Mouse (Mus musculus) lung, postnatal 0 days (tissue): ENCODE measurements around the gene Hbb-bh1. TPM values are rescaled to one million over a fixed set of nuclear protein-coding genes. Genes with fewer than 3 reads are reported as not detected.

Source experiments
- ATAC-seq: fragments of 200-750 bp; cut with Nextera tagmentation; 2 replicates; pipeline ENCODE4 v1.8.0; 2017; ENCODE audit warnings: moderate library complexity
- DNase-seq: peaks from one replicate; pipeline ENCODE4 v3.0.0-alpha.2; 2016; ENCODE audit warnings: low spot score
- H3K27ac ChIP-seq: fragments of 300-500 bp; sonication (generic); 2 replicates; pipeline ENCODE4 v1.5.1; 2014; ENCODE audit warnings: antibody characterized with exemption, mild to moderate bottlenecking, low read length, mixed read lengths
- H3K27me3 ChIP-seq: fragments of 300-500 bp; sonication (generic); replicated peaks from 2 replicates; pipeline ENCODE4 v1.6.1; 2014; ENCODE audit warnings: low read length, mixed read lengths; ENCODE audit not compliant: insufficient read depth
- H3K36me3 ChIP-seq: fragments of 300-500 bp; sonication (generic); 2 replicates; pipeline ENCODE4 v1.6.1; 2014; ENCODE audit warnings: low read length, mixed read lengths; ENCODE audit not compliant: insufficient read depth
- H3K4me1 ChIP-seq: fragments of 300-500 bp; sonication (generic); 2 replicates; pipeline ENCODE4 v1.6.1; 2014; ENCODE audit warnings: antibody characterized with exemption, low read depth, low read length, mixed read lengths; ENCODE audit not compliant: insufficient read depth
- H3K4me2 ChIP-seq: fragments of 300-500 bp; sonication (generic); replicated peaks from 2 replicates; pipeline ENCODE4 v1.6.1; 2014; ENCODE audit warnings: low read depth, mild to moderate bottlenecking, low read length, moderate library complexity, mixed read lengths
- H3K4me3 ChIP-seq: fragments of 300-500 bp; sonication (generic); 2 replicates; pipeline ENCODE4 v1.5.1; 2014; ENCODE audit warnings: low read depth, low read length
- H3K9ac ChIP-seq: fragments of 300-500 bp; sonication (generic); replicated peaks from 2 replicates; pipeline ENCODE4 v1.6.1; 2014; ENCODE audit warnings: low read depth, mild to moderate bottlenecking
- H3K9me3 ChIP-seq: fragments of 300-500 bp; sonication (generic); 2 replicates; pipeline ENCODE4 v1.6.1; 2016; ENCODE audit warnings: low read length, mixed read lengths
- CTCF ChIP-seq: IDR thresholded peaks from 2 replicates; pipeline ENCODE4 v1.5.1; 2016; ENCODE audit warnings: antibody characterized with exemption, mild to moderate bottlenecking
- EP300 ChIP-seq: IDR thresholded peaks from 2 replicates; pipeline ENCODE4 v1.6.1; 2016; ENCODE audit warnings: antibody characterized with exemption, mild to moderate bottlenecking, control low read depth
- WGBS: fragments of 180-500 bp; shearing (Covaris S2); extraction: QIAGEN DNeasy Blood & Tissue Kit; methylation state at CpG from one replicate; pipeline ENCODE4 v1.1.7; 2014; 5-methylcytosine and 5-hydroxymethylcytosine counted together
- polyA plus RNA-seq: library from polyadenylated mRNA; unstranded; fragments of >200 nt; fragmentation: Nextera tagmentation; extraction: Ambion mirVana; gene quantifications from 2 replicates; pipeline ENCODE4 v1.2.1, GENCODE M21; 2015

The Hbb-bh1 gene
- polyA plus RNA-seq, 1 experiment from 2014 or later = 0.27 TPM

GRCm38 (mm10) chr7:103861531-103861930, 18.6 kb upstream of the Hbb-bh1 start:
- Histone ChIP-seq H3K27me3 (no peaks in the 10 kb centered on the region), H3K4me3 (no peak overlapping the region), H3K4me1 (no peaks in the 10 kb centered on the region), H3K36me3 (no peaks in the 10 kb centered on the region), H3K4me2 (no peak overlapping the region), H3K27ac (no peak overlapping the region), H3K9me3 (no peaks in the 10 kb centered on the region), H3K9ac (no peak overlapping the region)
- no peak for ATAC-seq
- TF ChIP-seq CTCF (no peak), EP300 (no peak)
- no peak for DNase-seq
- WGBS = 65% methylated on average over 3 of the region's 3 CpGs

GRCm38 (mm10) chr7:103860855-103861254, 17.9 kb upstream of the Hbb-bh1 start:
- Histone ChIP-seq H3K4me2 (no peak overlapping the region), H3K9ac (no peak overlapping the region), H3K27me3 (no peaks in the 10 kb centered on the region), H3K36me3 (no peaks in the 10 kb centered on the region), H3K4me3 (no peak overlapping the region), H3K9me3 (no peaks in the 10 kb centered on the region), H3K4me1 (no peaks in the 10 kb centered on the region), H3K27ac (no peak overlapping the region)
- DNase-seq (peak; percentile 22), ATAC-seq (peak; percentile 80)
- WGBS = 34% methylated on average over 1 of the region's 1 CpGs
- no peak for TF ChIP-seq EP300
- no peak for TF ChIP-seq CTCF

GRCm38 (mm10) chr7:103859076-103859475, 16.1 kb upstream of the Hbb-bh1 start:
- ATAC-seq = 0 out of 2 replicates have a peak, but pooled peaks have one; percentile 43

GRCm38 (mm10) chr7:103854669-103855068, 11.7 kb upstream of the Hbb-bh1 start:
- H3K4me1 ChIP-seq = no peaks in the 10 kb centered on the region
- no peak overlapping the region for H3K27ac ChIP-seq
- no peaks in the 10 kb centered on the region for H3K36me3 ChIP-seq
- no peak overlapping the region for H3K4me2 ChIP-seq
- no peak overlapping the region for H3K4me3 ChIP-seq
- no peak for ATAC-seq
- 42% methylated on average over 1 of the region's 1 CpGs for WGBS
- no peaks in the 10 kb centered on the region for H3K27me3 ChIP-seq
- no peak overlapping the region for H3K9ac ChIP-seq
- H3K9me3 ChIP-seq = no peaks in the 10 kb centered on the region
- DNase-seq = no peak
- TF ChIP-seq EP300 (no peak), CTCF (no peak)

More at GRCm38 (mm10) chr7:103859076-103859475, 16.1 kb upstream of the Hbb-bh1 start:
- H3K9ac ChIP-seq = no peak overlapping the region
- no peak overlapping the region for H3K4me2 ChIP-seq
- H3K9me3 ChIP-seq = no peaks in the 10 kb centered on the region
- no peaks in the 10 kb centered on the region for H3K36me3 ChIP-seq
- DNase-seq = no peak
- no peak for TF ChIP-seq EP300
- no peak for TF ChIP-seq CTCF
- no peaks in the 10 kb centered on the region for H3K4me1 ChIP-seq
- no peak overlapping the region for H3K27ac ChIP-seq
- H3K27me3 ChIP-seq = no peaks in the 10 kb centered on the region
- no peak overlapping the region for H3K4me3 ChIP-seq
- WGBS = 33% methylated on average over 2 of the region's 2 CpGs

GRCm38 (mm10) chr7:103853090-103853489, 10.1 kb upstream of the Hbb-bh1 start, which contains the start of gene Hbb-y:
TSS of gene Hbb-y (minus strand) at chr7:103853216.
- Histone ChIP-seq H3K36me3 (no peaks in the 10 kb centered on the region), H3K9ac (no peak within 1 kb of the TSS), H3K27ac (no peak within 1 kb of the TSS), H3K9me3 (no peaks in the 10 kb centered on the region), H3K4me1 (no peaks in the 10 kb centered on the region), H3K4me2 (no peak within 1 kb of the TSS), H3K4me3 (no peak within 1 kb of the TSS), H3K27me3 (no peaks in the 10 kb centered on the region)
- DNase-seq (no peak), ATAC-seq (no peak)
- WGBS = 43% methylated on average over 2 of the region's 2 CpGs
- TF ChIP-seq CTCF (no peak), EP300 (no peak)

GRCm38 (mm10) chr7:103844525-103845325, 1.8 kb upstream of the Hbb-bh1 start:
- H3K4me3 ChIP-seq = no peak overlapping the region
- 29% methylated on average over 2 of the region's 2 CpGs for WGBS
- H3K9me3 ChIP-seq = no peaks in the 10 kb centered on the region
- no peak overlapping the region for H3K4me2 ChIP-seq
- H3K9ac ChIP-seq = no peak overlapping the region
- ATAC-seq (no peak), DNase-seq (no peak)
- no peak overlapping the region for H3K27ac ChIP-seq
- no peaks in the 10 kb centered on the region for H3K4me1 ChIP-seq
- no peaks in the 10 kb centered on the region for H3K27me3 ChIP-seq
- TF ChIP-seq EP300 = no peak
- TF ChIP-seq CTCF = no peak
- no peaks in the 10 kb centered on the region for H3K36me3 ChIP-seq
